Mouse (Mus musculus) G1E (cell line): ENCODE measurements around the gene Strn3. TPM values are rescaled to one million over a fixed set of nuclear protein-coding genes. Genes with fewer than 3 reads are reported as not detected.
"Not testable (repeated sequence)": the region's sequence is repeated elsewhere in the genome, so short reads cannot be mapped to it uniquely, and the experiment has no call there.

Experiments used
- ATAC-seq: 2 replicates; pipeline ENCODE4 v1.8.0; 2016; ENCODE audit warnings: mild to moderate bottlenecking; ENCODE audit not compliant: insufficient number of reproducible peaks, poor library complexity, low FRiP score, severe bottlenecking; ENCODE audit errors: extremely low read depth
- DNase-seq: peaks from one replicate; pipeline ENCODE4 v3.0.0; 2012; ENCODE audit warnings: low spot score
- H3K27me3 ChIP-seq: 2 replicates; pipeline ENCODE4 v1.6.1; 2012; ENCODE audit warnings: mild to moderate bottlenecking, low read length, inconsistent platforms; ENCODE audit not compliant: insufficient read depth
- H3K36me3 ChIP-seq: replicated peaks from 2 replicates; pipeline ENCODE3; 2012; ENCODE audit warnings: mild to moderate bottlenecking, inconsistent platforms
- H3K4me1 ChIP-seq: 2 replicates; pipeline ENCODE4 v1.6.1; 2012; ENCODE audit warnings: low read depth, low read length, inconsistent platforms, mixed read lengths; ENCODE audit not compliant: insufficient read depth
- H3K4me3 ChIP-seq: 2 replicates; pipeline ENCODE4 v1.5.1; 2012; ENCODE audit warnings: low read depth, mild to moderate bottlenecking, inconsistent platforms, low read length, moderate library complexity, mixed read lengths
- H3K9me3 ChIP-seq: replicated peaks from 2 replicates; pipeline ENCODE4 v1.6.1; 2012; ENCODE audit warnings: inconsistent platforms
- CTCF ChIP-seq: IDR thresholded peaks from 2 replicates; pipeline ENCODE4 v1.5.1; 2012; ENCODE audit warnings: low read depth, low read length, inconsistent platforms, mixed read lengths
- GATA1 ChIP-seq: IDR thresholded peaks from 2 replicates; pipeline ENCODE4 v1.6.1; 2012; ENCODE audit warnings: borderline replicate concordance, low read length, inconsistent platforms, mixed read lengths
- GATA2 ChIP-seq: IDR thresholded peaks from 2 replicates; pipeline ENCODE4 v1.6.1; 2012; ENCODE audit warnings: low read depth, low read length, inconsistent platforms, borderline replicate concordance
- POLR2AphosphoS5 ChIP-seq: IDR thresholded peaks from 2 replicates; pipeline ENCODE4 v1.6.1; 2012; ENCODE audit warnings: low read depth, low read length, inconsistent platforms; ENCODE audit not compliant: insufficient replicate concordance
- TAL1 ChIP-seq: conservative IDR thresholded peaks from 2 replicates; pipeline ENCODE4 v1.6.1; 2012; ENCODE audit warnings: low read depth, low read length, inconsistent platforms, mixed read lengths
- polyA plus RNA-seq: library from polyadenylated mRNA; stranded (reverse); fragments of >175 nt; gene quantifications from 2 replicates; pipeline ENCODE4 v1.2.3, GENCODE M21; 2012
- total RNA-seq, 2 experiments: library from RNA; stranded (forward) in 1 of 2; stranded (reverse) in 1 of 2; fragments of 200-1000 nt in 1 of 2; fragments of >200 nt in 1 of 2; fragmentation: Nextera tagmentation in 1 of 2; gene quantifications; 2 replicates each; pipeline ENCODE4 v1.2.3; 2014 to 2017

Gene Strn3
- total and polyA plus RNA-seq, 3 experiments: 20.0 to 102 (median 93.1) TPM

DNA sequence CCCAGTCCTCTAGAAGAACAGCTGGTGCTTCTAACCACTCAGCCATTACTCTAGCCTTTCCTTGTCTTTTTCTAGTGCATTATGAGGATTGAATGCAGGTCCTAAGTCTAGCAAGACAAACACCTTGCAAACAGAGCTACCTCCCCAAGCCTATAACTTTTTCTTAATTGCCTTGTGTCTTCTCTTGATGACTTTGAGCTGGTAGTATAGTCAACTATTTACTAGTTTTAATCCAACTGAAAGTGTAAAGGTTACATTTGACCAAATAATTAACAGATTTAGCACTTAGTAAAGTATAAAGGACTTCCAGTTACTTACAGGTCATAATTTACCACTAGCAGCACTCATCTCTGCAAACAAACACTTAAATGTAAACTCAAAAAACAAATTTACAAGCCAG, 28.7 kb downstream of the Strn3 start:
- Histone ChIP-seq H3K4me3 (no peak overlapping the region), H3K4me1 (peaks cover 20% of the 10 kb centered on the region), H3K27me3 (no peaks in the 10 kb centered on the region), H3K9me3 (no peaks in the 10 kb centered on the region), H3K36me3 (peaks cover 20% of the 10 kb centered on the region)
- no peak for TF ChIP-seq CTCF
- TF ChIP-seq GATA2: no peak
- TF ChIP-seq POLR2AphosphoS5: no peak
- TF ChIP-seq GATA1: no peak
- TF ChIP-seq TAL1: no peak
- no peak for ATAC-seq
- DNase-seq: no peak

DNA sequence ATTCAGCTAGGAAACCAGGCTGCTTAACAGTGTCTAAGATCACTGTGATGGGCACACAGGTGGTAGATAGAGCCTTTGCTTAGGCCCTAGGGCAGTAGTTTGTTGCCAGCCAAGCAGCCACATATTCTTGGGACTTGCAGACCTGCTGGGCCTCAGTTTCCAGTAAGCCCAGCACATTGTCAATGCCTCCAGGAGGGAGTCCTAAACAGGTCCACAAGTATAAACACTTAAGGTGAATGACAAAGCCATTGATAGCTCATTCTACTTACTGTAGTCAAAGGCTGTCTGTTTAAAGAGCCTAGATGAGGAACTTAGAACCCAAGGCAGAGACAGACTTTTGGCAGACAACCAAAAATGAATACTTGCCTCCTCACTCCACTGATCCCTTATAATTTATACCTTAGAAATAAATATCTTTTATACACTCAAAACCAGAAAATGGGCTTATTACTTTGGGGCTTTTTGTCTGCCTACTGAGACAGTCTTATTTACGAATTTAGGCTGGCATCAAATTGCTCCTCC, 35.7 kb downstream of the Strn3 start:
- Histone ChIP-seq H3K9me3 (no peaks in the 10 kb centered on the region), H3K4me1 (peaks cover 4% of the 10 kb centered on the region), H3K4me3 (no peak overlapping the region), H3K27me3 (no peaks in the 10 kb centered on the region), H3K36me3 (peaks cover 34% of the 10 kb centered on the region)
- DNase-seq (peak; percentile 10), ATAC-seq (no peak)
- TF ChIP-seq POLR2AphosphoS5 (no peak), CTCF (no peak), GATA1 (no peak), GATA2 (no peak), TAL1 (no peak)

DNA sequence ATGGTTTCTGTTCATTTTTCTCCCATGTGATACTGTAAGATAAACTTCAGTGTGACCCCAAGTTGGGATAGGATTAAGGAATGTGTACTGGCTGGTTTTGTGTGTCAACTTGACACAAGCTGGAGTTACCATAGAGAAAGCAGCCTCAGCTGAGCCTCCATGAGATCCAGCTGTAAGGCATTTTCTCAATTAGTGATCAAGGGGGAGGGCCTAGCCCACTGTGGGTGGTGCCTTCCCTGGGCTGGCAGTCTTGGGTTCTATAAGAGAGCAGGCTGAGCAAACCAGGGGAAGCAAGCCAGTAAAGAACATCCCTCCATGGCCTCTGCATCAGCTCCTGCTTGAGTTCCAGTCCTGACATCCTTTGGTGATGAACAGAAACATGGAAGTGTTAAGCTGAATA, 42.3 kb downstream of the Strn3 start:
- H3K27me3 ChIP-seq, H3K4me1 ChIP-seq, DNase-seq, ATAC-seq, H3K9me3 ChIP-seq, H3K4me3 ChIP-seq: not testable (repeated sequence)
- peaks cover 58% of the 10 kb centered on the region for H3K36me3 ChIP-seq

DNA sequence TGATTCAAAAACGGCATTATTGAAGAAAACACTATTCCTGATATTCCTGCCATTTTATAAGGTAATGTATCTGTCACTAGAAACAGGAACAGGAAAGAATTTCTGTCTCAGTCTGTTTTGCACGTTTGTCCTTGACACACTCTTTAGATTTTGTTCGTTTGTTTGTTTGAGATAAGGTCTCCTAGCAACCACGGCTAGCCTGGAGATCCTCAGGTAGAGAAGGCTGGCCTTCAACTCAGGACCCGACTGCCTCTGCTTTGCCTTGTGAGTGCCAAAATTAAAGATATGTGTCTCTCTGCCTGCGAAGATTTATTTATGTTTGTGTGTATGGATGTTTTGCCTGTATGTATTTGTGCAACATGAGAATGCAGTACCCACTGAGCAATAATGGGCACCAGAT, 49.8 kb downstream of the Strn3 start:
- Histone ChIP-seq H3K4me3 (no peak overlapping the region), H3K4me1 (peaks cover 31% of the 10 kb centered on the region), H3K9me3 (no peaks in the 10 kb centered on the region), H3K36me3 (peaks cover 48% of the 10 kb centered on the region), H3K27me3 (no peaks in the 10 kb centered on the region)
- TF ChIP-seq TAL1: no peak
- ATAC-seq (peak; percentile 80), DNase-seq (no peak)

DNA sequence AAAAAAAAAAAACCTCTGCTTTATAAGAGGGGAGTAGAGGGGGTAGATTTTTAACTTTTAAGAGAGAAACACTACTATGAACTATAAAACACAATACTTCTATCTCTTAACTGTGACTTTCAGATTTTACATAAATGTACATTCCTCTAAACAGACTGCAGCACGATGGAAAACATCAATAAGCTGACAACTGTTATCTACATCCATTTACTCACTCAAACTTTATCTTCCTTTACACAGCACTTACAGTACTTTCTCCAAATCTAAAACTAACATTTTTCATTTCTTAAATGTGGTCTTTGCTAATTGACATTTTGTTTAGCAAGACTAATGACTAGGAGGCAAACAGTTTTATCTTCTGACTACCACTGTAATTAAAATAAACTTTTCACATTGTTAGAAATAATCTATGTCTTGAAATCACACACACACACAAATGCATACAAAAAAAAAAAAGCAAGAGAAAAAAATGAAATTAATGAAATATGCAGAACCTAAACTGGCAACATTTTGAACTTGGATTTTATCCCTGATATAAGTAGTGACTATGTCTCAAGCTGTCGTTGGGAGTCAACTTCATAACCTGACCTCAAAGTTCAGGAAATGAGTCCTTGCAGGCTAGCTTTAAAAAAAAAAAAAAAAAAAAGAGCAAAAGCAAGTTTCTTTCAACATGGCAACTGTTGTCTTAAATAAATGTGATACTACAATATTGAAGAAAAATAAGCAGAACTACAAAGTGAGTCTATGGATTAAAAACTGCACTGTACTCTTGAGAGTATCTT, 54.8 kb downstream of the Strn3 start:
- peak; percentile 48 for ATAC-seq

DNA sequence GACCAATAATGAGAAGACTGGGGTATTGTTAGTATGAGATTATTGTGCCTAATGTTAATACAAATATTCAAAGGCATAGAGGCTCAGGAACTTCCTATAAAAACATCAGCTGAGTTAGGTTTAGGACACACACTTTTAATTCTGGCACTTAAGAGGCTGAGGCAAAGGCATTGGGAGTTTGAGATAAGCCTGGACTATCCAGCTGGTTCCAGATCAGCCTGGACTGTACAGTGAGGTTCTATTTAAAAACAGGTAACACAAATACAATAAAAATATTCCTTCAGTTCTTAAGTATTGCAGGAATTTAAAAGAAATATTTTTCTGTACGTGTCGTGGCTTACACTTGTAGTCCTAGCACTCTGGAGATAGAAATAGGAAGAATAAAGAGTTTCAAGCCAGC, 55.4 kb downstream of the Strn3 start:
- no peaks in the 10 kb centered on the region for H3K27me3 ChIP-seq
- peaks cover 23% of the 10 kb centered on the region for H3K4me1 ChIP-seq
- H3K36me3 ChIP-seq: peaks cover 43% of the 10 kb centered on the region
- H3K4me3 ChIP-seq: no peak overlapping the region
- ATAC-seq (no peak), DNase-seq (no peak)
- no peaks in the 10 kb centered on the region for H3K9me3 ChIP-seq
- no peak for TF ChIP-seq GATA1
- no peak for TF ChIP-seq POLR2AphosphoS5

More for the DNA sequence above, 54.8 kb downstream of the Strn3 start:
- H3K4me1 ChIP-seq: peaks cover 28% of the 10 kb centered on the region
- DNase-seq: no peak
- no peak for TF ChIP-seq CTCF
- no peak for TF ChIP-seq POLR2AphosphoS5
- no peak for TF ChIP-seq GATA1
- no peak for TF ChIP-seq TAL1
- TF ChIP-seq GATA2: no peak
- H3K9me3 ChIP-seq: no peaks in the 10 kb centered on the region
- H3K27me3 ChIP-seq: no peaks in the 10 kb centered on the region
- H3K4me3 ChIP-seq: no peak overlapping the region
- peaks cover 43% of the 10 kb centered on the region for H3K36me3 ChIP-seq

DNA sequence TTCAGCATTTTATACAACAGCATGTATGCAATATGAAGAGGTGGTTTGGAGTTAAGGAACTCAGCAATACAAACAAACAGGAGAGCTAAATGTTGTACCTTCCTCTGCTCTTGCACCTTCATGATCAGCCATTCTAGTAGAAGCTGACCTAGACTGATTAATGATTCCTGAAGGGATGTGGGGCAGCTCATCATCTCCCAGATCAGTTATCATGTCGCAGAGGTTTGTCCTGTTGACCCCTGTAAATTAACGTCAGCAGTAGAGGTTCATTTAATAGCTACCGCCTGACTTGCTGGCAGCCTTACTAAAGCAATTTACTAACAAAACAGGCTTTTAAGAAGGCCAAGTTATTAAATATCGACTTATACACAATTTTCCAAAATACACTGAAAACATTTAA, 58.2 kb downstream of the Strn3 start:
- peaks cover 29% of the 10 kb centered on the region for H3K4me1 ChIP-seq
- no peak overlapping the region for H3K4me3 ChIP-seq
- peaks cover 31% of the 10 kb centered on the region for H3K36me3 ChIP-seq
- no peaks in the 10 kb centered on the region for H3K9me3 ChIP-seq
- DNase-seq: no peak
- ATAC-seq: no peak
- no peaks in the 10 kb centered on the region for H3K27me3 ChIP-seq
- TF ChIP-seq POLR2AphosphoS5: no peak
- TF ChIP-seq CTCF: no peak
- TF ChIP-seq TAL1: no peak
- no peak for TF ChIP-seq GATA1
- TF ChIP-seq GATA2: no peak
